Mouse (Mus musculus) liver, embryonic 12.5 days (tissue): Measurements from ENCODE around the gene Prok2. TPM values are rescaled to one million over a fixed set of nuclear protein-coding genes. Genes with fewer than 3 reads are reported as not detected.

ENCODE experiments used
- ATAC-seq: fragments of 200-750 bp; cut with Nextera tagmentation; 2 replicates; pipeline ENCODE4 v1.8.0; 2017; ENCODE audit warnings: moderate number of reproducible peaks, mild to moderate bottlenecking, moderate library complexity
- H3K27ac ChIP-seq: fragments of 300-500 bp; sonication (generic); 2 replicates; pipeline ENCODE4 v1.5.1; 2016; ENCODE audit warnings: mild to moderate bottlenecking
- H3K27me3 ChIP-seq: fragments of 300-500 bp; sonication (generic); replicated peaks from 2 replicates; pipeline ENCODE4 v1.6.1; 2016; ENCODE audit warnings: mild to moderate bottlenecking, moderate library complexity
- H3K36me3 ChIP-seq: fragments of 300-500 bp; sonication (generic); 2 replicates; pipeline ENCODE4 v1.6.1; 2016; ENCODE audit warnings: mild to moderate bottlenecking, moderate library complexity
- H3K4me1 ChIP-seq: fragments of 300-500 bp; sonication (generic); 2 replicates; pipeline ENCODE4 v1.6.1; 2016
- H3K4me2 ChIP-seq: fragments of 300-500 bp; sonication (generic); 2 replicates; pipeline ENCODE4 v1.6.1; 2016; ENCODE audit warnings: mild to moderate bottlenecking, moderate library complexity
- H3K4me3 ChIP-seq: fragments of 300-500 bp; sonication (generic); 2 replicates; pipeline ENCODE4 v1.5.1; 2016; ENCODE audit warnings: mild to moderate bottlenecking, moderate library complexity
- H3K9ac ChIP-seq: fragments of 300-500 bp; sonication (generic); 2 replicates; pipeline ENCODE4 v1.6.1; 2016; ENCODE audit warnings: mild to moderate bottlenecking, moderate library complexity
- H3K9me3 ChIP-seq: fragments of 300-500 bp; sonication (generic); replicated peaks from 2 replicates; pipeline ENCODE4 v1.6.1; 2016; ENCODE audit warnings: mild to moderate bottlenecking, moderate library complexity
- whole genome bisulfite sequencing: fragments of 180-500 bp; shearing (Covaris S2); methylation state at CpG from one replicate; pipeline ENCODE4 v1.1.7; 2016; ENCODE audit not compliant: insufficient replicate concordance; 5-methylcytosine and 5-hydroxymethylcytosine counted together
- polyA plus RNA-seq: library from polyadenylated mRNA; unstranded; fragments of >200 nt; fragmentation: Nextera tagmentation; extraction: Ambion mirVana; gene quantifications from 2 replicates; pipeline ENCODE4 v1.2.1, GENCODE M21; 2016

Prok2 gene
- polyA plus RNA-seq, result not detected in 2 replicates

DNA sequence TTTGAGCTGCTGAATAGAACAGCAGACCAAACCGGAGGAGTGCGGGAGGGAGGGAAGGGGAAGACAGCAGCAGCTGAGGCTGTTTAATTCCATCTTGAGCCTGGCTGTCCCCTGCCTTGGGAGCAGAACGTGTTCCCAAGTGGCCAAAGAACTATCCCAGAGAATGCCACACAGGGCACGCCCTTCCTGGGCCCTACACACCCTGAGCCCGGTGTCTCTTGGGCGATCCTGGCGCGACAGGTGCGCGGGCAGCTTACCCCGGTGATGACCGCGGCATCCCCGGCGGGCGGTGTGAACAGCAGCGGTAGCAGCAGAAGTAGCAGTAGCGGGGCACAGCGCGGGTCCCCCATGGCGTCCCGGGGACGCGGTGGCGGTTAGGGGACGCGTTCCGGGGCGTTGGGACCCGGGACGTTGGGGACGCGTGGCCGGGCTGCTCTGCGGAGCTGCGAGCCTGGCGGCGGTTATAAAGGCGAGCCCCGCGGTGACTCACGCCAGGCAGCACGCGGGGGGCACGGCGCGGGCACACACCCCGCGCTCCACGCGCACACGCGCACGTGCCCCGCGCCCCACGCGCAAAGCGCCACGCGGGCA, at the start of gene Prok2:
Gene Prok2 (minus strand): TSS at position 422 of the 591 bp plus-strand sequence.
- ATAC-seq, result no peak

DNA sequence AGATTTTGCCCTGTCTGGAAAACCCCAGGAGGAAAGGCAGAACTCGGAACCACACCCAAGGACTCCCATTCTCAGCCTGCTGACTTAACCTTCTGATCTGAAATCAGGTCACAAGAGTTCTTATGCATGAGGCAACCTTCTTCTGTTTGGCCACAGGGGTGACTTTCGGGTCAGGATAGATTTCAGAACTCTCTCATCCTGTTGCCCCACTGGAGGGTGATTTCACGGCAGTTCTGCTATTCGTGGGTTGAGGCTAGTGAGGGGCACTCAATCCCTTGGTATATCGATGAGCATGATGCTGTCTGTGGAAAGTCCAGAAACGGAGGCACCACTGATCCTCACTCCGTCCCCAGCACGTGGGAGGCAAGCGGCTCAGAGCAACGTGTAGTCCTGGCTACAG, 48.5 kb upstream of the Prok2 start:
- WGBS, result 64% methylated on average over 10 of the region's 10 CpGs
- no peak overlapping the region for H3K4me3 ChIP-seq
- ATAC-seq, result no peak

More for the DNA sequence above, at the start of gene Prok2:
- Histone ChIP-seq H3K9me3 (no peaks in the 10 kb centered on the region), H3K27ac (no peak within 1 kb of the TSS), H3K4me3 (peak within 1 kb of the TSS; percentile 35), H3K4me2 (peak within 1 kb of the TSS; percentile 59), H3K4me1 (no peaks in the 10 kb centered on the region), H3K27me3 (peaks cover 64% of the 10 kb centered on the region), H3K9ac (no peak within 1 kb of the TSS), H3K36me3 (no peaks in the 10 kb centered on the region)
- WGBS, result under 1% methylated on average over 61 of the region's 61 CpGs

GRCm38 (mm10) chr6:99768495-99768894, 42.3 kb upstream of the Prok2 start:
- H3K27ac ChIP-seq, result no peak overlapping the region
- H3K9me3 ChIP-seq, result no peaks in the 10 kb centered on the region
- no peak overlapping the region for H3K4me2 ChIP-seq
- no peak overlapping the region for H3K4me3 ChIP-seq
- H3K36me3 ChIP-seq, result no peaks in the 10 kb centered on the region
- H3K4me1 ChIP-seq, result no peaks in the 10 kb centered on the region
- peaks cover 6% of the 10 kb centered on the region; the same call in 1 of the 2 replicates for H3K27me3 ChIP-seq
- ATAC-seq, result no peak
- no peak overlapping the region for H3K9ac ChIP-seq
- 50% methylated on average over 5 of the region's 5 CpGs for WGBS

More for the DNA sequence above, 48.5 kb upstream of the Prok2 start:
- Histone ChIP-seq H3K9ac (no peak overlapping the region), H3K4me1 (no peaks in the 10 kb centered on the region), H3K4me2 (no peak overlapping the region), H3K27ac (no peak overlapping the region), H3K36me3 (no peaks in the 10 kb centered on the region), H3K9me3 (no peaks in the 10 kb centered on the region), H3K27me3 (no peaks in the 10 kb centered on the region)

DNA sequence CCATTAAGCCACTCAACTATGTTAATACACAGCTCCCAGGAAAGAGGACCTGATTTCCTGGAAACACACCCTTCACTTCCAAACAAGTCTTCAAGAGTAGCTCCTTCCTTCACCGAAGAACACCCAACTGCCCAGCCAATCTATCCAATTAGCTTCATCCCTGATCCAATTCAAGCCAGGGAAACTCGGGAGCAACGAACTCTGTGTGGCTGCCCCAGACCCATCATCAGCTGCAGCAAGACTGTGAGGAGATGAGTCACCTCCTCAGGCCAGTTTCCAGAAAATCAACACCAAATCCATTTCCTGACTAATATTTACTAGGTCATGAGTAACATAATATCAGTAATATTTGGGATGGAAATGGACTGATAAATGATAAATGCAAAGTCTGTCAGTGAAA, 38.7 kb upstream of the Prok2 start:
- Histone ChIP-seq H3K9ac (no peak overlapping the region), H3K4me3 (no peak overlapping the region), H3K4me2 (no peak overlapping the region), H3K27me3 (peaks cover 6% of the 10 kb centered on the region; the same call in 1 of the 2 replicates), H3K36me3 (no peaks in the 10 kb centered on the region), H3K4me1 (no peaks in the 10 kb centered on the region), H3K9me3 (no peaks in the 10 kb centered on the region), H3K27ac (no peak overlapping the region)
- ATAC-seq, result no peak
- 61% methylated on average over 3 of the region's 3 CpGs for WGBS

- Histone ChIP-seq H3K9ac (no peak overlapping the region), H3K4me3 (no peak overlapping the region), H3K36me3 (no peaks in the 10 kb centered on the region), H3K27ac (no peak overlapping the region), H3K27me3 (peaks cover 3% of the 10 kb centered on the region; the same call in 1 of the 2 replicates), H3K9me3 (no peaks in the 10 kb centered on the region), H3K4me1 (no peaks in the 10 kb centered on the region), H3K4me2 (no peak overlapping the region)
- WGBS, result 63% methylated on average over 14 of the region's 14 CpGs
- ATAC-seq, result no peak
Measured at GRCm38 (mm10) chr6:99762069-99762985, 36.1 kb upstream of the Prok2 start.

DNA sequence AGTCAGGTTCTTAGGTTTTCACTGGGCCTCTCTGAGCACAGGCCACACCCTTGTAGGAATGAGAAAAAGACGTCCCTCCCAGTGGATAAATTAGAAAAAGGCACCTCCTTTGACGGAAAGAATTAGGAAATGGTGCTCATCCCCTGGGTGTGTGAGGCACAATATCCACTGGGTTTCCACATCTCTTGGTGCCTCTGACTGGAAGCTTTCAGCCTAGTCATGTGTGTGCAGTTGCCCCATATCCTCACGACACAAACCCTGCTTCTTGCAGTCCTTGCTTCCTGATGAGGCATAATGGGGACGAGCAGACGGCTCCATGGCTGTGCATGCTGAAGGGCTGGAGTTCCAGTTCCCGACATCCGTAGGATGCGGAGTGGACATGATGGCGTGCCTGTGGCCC, 29.9 kb upstream of the Prok2 start:
- H3K9ac ChIP-seq, result no peak overlapping the region
- H3K36me3 ChIP-seq, result no peaks in the 10 kb centered on the region
- H3K27ac ChIP-seq, result no peak overlapping the region
- H3K4me1 ChIP-seq, result no peaks in the 10 kb centered on the region
- no peak for ATAC-seq
- no peak overlapping the region for H3K4me3 ChIP-seq
- no peaks in the 10 kb centered on the region for H3K9me3 ChIP-seq
- no peak overlapping the region for H3K4me2 ChIP-seq
- WGBS, result 73% methylated on average over 9 of the region's 9 CpGs
- H3K27me3 ChIP-seq, result peaks cover 2% of the 10 kb centered on the region; the same call in 1 of the 2 replicates

- H3K27me3 ChIP-seq, result peaks cover 2% of the 10 kb centered on the region
- H3K4me3 ChIP-seq, result no peak overlapping the region
- no peaks in the 10 kb centered on the region for H3K9me3 ChIP-seq
- H3K9ac ChIP-seq, result no peak overlapping the region
- ATAC-seq, result no peak
- WGBS, result 52% methylated on average over 6 of the region's 6 CpGs
- no peak overlapping the region for H3K4me2 ChIP-seq
- no peaks in the 10 kb centered on the region for H3K4me1 ChIP-seq
- H3K27ac ChIP-seq, result no peak overlapping the region
- no peaks in the 10 kb centered on the region for H3K36me3 ChIP-seq
Measured at GRCm38 (mm10) chr6:99751308-99751707, 25.1 kb upstream of the Prok2 start.

GRCm38 (mm10) chr6:99746275-99746674, 20.1 kb upstream of the Prok2 start:
- H3K27me3 ChIP-seq, result peaks cover under 1% of the 10 kb centered on the region; the same call in 1 of the 2 replicates
- no peak overlapping the region for H3K4me2 ChIP-seq
- no peak overlapping the region for H3K4me3 ChIP-seq
- H3K36me3 ChIP-seq, result no peaks in the 10 kb centered on the region
- no peaks in the 10 kb centered on the region for H3K9me3 ChIP-seq
- WGBS, result 49% methylated on average over 5 of the region's 5 CpGs
- H3K27ac ChIP-seq, result no peak overlapping the region
- H3K4me1 ChIP-seq, result no peaks in the 10 kb centered on the region
- H3K9ac ChIP-seq, result no peak overlapping the region
- no peak for ATAC-seq

DNA sequence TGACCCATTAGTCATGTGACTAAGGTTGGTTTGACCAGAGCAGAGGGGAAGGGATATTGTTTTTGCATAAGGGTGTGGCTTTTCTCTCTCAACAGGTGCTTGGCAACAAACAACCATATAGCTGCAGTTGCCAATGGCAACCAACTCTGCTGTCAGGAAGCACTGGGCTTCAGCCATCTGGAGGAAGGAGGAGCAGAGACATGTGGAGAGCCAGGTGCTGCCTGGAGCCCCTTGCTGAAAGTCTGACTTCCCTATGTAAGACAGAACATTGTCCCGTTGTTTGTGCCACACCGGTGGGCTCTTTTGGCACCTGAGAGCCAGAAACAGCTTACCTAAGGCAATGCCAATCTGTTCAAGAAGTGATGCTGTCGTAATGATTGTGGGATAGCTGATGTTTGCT, 16.7 kb upstream of the Prok2 start:
- Histone ChIP-seq H3K4me3 (no peak overlapping the region), H3K27me3 (no peaks in the 10 kb centered on the region), H3K4me2 (no peak overlapping the region), H3K9ac (no peak overlapping the region), H3K9me3 (no peaks in the 10 kb centered on the region), H3K4me1 (no peaks in the 10 kb centered on the region), H3K36me3 (no peaks in the 10 kb centered on the region), H3K27ac (no peak overlapping the region)
- no peak for ATAC-seq
- WGBS, result 72% methylated on average over 3 of the region's 3 CpGs

DNA sequence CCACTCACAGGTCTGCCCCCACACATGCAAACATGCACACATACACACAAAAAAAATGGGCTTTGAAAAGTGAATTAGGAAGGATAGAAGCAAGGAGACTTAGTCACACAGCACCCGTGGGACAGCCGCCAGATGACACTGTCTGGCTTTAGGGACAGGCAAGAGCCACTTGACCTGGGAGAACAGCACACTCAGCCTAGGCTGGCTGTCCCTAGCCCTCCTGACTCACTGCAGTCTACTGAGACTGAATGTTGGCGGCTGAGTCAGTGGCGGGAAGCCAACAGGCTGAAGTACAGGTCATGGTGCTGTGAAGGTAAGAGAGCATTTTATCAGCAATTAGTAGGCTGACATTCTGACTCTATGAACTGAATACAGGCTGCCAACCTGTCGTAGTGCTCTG, 8.5 kb upstream of the Prok2 start:
- Histone ChIP-seq H3K9me3 (no peaks in the 10 kb centered on the region), H3K4me2 (no peak overlapping the region), H3K27ac (no peak overlapping the region), H3K4me1 (no peaks in the 10 kb centered on the region), H3K27me3 (peaks cover 6% of the 10 kb centered on the region), H3K4me3 (no peak overlapping the region), H3K36me3 (no peaks in the 10 kb centered on the region), H3K9ac (no peak overlapping the region)
- WGBS, result 61% methylated on average over 5 of the region's 5 CpGs
- ATAC-seq, result no peak

- Histone ChIP-seq H3K4me1 (no peaks in the 10 kb centered on the region), H3K36me3 (no peaks in the 10 kb centered on the region), H3K27me3 (peaks cover 25% of the 10 kb centered on the region), H3K9ac (no peak overlapping the region), H3K9me3 (no peaks in the 10 kb centered on the region), H3K27ac (no peak overlapping the region), H3K4me2 (no peak overlapping the region), H3K4me3 (no peak overlapping the region)
- 69% methylated on average over 8 of the region's 8 CpGs for WGBS
- no peak for ATAC-seq
Measured at GRCm38 (mm10) chr6:99732673-99733072, 6.5 kb upstream of the Prok2 start.

GRCm38 (mm10) chr6:99731926-99732325, 5.7 kb upstream of the Prok2 start:
- WGBS, result 46% methylated on average over 4 of the region's 4 CpGs

More at GRCm38 (mm10) chr6:99731926-99732325, 5.7 kb upstream of the Prok2 start:
- no peak overlapping the region for H3K4me3 ChIP-seq
- H3K9ac ChIP-seq, result no peak overlapping the region
- peaks cover 32% of the 10 kb centered on the region for H3K27me3 ChIP-seq
- H3K36me3 ChIP-seq, result no peaks in the 10 kb centered on the region
- no peak overlapping the region for H3K4me2 ChIP-seq
- H3K4me1 ChIP-seq, result no peaks in the 10 kb centered on the region
- no peak overlapping the region for H3K27ac ChIP-seq
- ATAC-seq, result no peak
- no peaks in the 10 kb centered on the region for H3K9me3 ChIP-seq
